Mouse (Mus musculus): ENCODE measurements around the gene Prrt1. TPM values are rescaled to one million over a fixed set of nuclear protein-coding genes. Genes with fewer than 3 reads are reported as not detected.

The Prrt1 gene
- 150 and 179 TPM in 2 replicates for polyA plus RNA-seq (2012; rRNA removed)

DNA sequence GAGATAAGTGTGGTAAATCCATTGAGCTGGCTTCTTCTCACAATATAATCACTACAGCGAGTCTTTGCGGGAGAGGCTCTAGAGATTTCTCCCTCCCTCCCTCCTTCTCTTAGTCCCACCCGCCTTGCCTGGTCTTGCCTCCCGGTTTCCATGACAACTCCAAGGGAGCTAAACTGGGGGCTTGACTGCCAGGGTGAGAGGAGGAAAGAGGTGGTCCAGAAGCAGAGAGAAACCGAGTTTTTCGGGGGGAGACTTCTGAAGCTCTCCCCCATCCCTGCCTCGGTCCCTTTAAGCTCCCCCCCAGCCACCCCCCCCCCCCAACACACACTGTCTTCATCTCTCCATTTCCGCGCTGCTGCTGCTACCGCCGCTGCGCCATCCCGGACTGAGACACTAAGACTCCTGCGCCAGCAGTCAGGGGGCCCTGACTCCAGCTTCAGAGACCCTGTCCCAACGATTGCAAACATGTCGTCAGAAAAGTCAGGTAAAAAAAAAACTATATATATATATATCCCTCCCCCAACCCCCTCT, at the start of gene Prrt1:
TSS of gene Prrt1 (plus strand) at position 313 of the 531 bp plus-strand sequence.
- peak; percentile 66 to 77 for DNase-seq (ENCODE audit: extremely low spot score in 1 of 2, low spot score in 1 of 2)

DNA sequence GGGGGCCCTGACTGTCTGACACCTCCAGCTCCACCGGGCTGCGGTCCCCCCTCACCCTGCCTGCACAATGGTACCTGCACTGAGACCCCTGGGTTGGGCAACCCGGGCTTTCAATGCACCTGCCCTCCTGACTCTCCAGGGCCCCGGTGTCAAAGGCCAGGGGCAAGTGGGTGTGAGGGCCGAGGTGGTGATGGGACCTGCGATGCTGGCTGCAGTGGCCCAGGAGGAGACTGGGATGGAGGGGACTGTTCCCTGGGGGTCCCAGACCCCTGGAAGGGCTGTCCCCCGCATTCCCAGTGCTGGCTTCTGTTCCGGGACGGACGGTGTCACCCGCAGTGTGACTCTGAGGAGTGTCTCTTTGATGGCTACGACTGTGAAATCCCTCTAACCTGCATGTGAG, 46.8 kb upstream of the Prrt1 start:
- no peak for DNase-seq (ENCODE audit: extremely low spot score in 1 of 2, low spot score in 1 of 2)

DNA sequence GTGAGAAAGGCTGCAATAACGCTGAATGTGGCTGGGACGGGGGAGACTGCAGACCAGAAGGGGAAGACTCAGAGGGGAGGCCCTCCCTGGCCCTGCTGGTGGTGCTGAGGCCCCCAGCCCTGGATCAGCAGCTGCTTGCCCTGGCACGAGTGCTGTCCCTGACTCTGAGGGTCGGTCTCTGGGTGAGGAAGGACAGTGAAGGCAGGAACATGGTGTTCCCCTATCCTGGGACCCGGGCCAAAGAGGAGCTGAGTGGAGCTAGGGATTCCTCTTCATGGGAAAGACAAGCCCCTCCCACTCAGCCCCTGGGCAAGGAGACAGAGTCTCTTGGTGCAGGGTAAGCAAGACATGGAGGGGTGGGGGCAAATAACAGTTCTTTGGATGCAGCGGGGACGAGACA, 45.9 kb upstream of the Prrt1 start:
- no peak for DNase-seq (ENCODE audit: extremely low spot score in 1 of 2, low spot score in 1 of 2)

DNA sequence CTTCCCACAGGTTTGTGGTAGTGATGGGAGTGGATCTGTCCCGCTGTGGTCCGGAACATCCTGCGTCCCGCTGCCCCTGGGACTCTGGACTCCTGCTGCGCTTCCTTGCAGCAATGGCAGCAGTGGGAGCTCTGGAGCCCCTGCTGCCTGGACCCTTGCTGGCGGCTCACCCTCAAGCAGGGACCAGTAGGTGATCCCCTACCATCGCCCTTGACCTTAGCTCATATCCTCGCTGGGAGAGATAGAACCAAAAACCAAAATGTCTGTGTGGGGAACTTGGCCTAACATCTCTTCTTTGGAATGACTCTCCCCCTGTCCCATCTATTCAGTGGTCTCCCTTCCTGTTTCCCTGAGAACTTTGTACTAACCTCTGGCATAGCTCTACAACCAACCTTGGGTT, 45.5 kb upstream of the Prrt1 start:
- no peak for DNase-seq (ENCODE audit: extremely low spot score in 1 of 2, low spot score in 1 of 2)

DNA sequence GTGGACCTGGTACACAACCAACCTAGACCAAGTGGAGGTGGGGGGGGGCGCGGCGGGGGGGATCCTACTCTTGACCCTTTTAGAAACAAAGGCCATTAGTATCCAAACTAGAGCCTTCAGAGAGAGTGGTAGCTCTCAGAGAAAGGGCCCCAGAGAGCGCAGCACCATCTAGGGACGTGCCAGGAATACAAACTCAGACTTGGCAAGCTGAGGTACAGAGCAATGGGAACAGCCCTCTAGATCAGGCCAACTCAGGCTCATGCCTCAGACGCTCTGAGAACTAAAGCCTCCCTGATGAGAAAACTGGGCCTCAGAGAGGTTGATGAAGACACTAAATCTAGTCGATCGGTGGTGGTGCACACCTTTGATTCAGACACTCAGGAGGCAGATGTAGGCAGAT, 44.2 kb upstream of the Prrt1 start:
- no peak for DNase-seq (ENCODE audit: extremely low spot score in 1 of 2, low spot score in 1 of 2)

DNA sequence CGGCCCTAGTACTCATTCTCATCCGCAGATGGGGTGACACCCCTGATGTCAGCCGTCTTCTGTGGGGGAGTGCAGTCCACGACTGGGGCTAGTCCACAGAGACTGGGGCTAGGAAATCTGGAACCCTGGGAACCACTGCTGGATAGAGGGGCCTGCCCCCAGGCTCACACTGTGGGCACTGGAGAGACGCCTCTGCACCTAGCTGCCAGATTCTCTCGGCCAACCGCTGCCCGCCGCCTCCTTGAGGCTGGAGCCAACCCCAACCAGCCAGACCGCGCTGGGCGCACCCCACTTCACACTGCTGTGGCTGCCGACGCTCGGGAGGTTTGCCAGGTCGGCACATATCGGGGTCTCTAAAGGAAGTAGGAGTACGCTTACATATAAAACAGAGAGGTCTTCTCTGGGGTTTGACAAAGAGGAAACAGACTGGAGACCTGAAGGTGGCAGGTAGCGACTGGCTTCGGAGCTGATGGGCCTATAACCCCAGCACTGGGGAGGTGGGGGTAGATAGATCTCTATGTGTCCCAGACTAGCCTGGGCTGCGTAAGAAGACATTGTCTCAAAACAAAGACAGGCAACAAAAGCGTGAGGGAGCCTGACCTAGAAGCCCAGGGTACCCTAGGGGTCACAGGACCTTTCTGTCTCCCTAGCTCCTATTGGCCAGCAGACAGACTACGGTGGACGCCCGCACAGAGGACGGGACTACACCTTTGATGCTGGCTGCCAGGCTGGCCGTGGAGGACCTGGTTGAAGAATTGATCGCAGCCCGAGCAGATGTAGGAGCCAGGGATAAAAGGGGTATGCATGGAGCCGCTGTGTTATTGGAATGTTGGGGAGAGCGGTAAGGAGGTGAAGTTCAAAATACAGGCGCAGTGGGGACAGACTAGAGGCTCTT, 43.2 kb upstream of the Prrt1 start:
- DNase-seq (ENCODE audit: extremely low spot score in 1 of 2, low spot score in 1 of 2), result no peak

DNA sequence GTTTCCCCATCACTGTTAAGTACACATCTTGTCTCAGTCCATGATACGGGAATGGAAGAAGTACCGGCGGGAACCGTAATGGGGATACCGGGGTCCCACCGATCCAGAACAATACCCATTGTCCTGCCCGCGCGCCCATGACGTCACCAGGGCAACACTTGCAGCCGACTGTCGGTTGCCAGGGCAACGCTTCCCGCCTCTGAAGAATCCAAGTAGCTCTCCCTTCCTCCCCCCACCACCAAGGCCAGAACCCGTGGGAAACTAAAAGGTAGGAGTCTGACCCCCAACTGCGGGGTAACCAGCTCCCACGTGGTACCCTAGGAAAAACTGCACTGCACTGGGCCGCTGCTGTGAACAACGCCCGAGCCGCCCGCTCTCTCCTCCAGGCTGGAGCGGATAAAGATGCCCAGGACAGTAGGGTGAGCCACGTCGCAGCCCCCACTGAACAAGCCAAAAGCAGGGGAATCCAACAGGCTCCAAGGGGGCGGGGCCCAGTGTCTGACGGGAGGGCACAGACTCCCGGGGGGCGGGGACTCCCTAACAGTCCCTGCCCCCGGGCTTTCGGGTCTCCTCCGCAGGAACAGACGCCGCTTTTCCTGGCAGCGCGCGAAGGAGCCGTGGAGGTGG, 42.4 kb upstream of the Prrt1 start:
- DNase-seq (ENCODE audit: extremely low spot score in 1 of 2, low spot score in 1 of 2), result peak; percentile 83 to 91

DNA sequence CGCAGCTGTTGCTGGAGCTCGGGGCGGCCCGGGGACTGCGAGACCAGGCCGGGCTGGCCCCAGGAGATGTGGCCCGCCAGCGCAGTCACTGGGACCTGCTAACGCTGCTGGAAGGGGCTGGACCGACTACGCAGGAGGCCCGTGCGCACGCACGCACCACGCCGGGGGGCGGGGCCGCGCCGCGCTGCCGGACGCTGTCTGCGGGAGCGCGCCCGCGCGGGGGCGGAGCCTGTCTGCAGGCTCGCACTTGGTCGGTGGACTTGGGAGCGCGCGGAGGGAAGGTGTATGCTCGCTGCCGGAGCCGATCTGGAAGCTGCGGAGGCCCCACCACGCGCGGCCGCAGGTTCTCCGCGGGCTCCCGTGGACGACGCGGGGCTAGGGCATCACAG, 41.9 kb upstream of the Prrt1 start:
- DNase-seq (ENCODE audit: extremely low spot score in 1 of 2, low spot score in 1 of 2), result peak; percentile 94 to 98

DNA sequence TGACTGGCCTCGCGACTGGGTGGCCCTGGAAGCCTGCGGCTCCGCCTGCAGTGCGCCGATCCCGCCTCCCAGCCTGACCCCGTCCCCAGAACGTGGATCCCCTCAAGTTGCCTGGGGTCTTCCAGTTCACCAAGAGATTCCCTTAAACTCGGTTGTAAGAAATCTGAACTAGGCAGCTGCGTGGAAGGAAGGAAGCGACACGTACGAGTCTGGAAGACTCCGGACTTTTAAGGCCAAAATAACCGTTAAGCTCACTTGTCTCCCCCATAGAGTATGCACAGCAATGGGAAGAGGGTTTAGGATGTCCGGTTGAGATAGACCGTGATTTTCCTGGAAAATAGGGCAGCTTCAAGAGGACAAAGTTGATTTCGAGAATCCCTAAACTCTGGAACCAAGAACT, 41.5 kb upstream of the Prrt1 start:
- DNase-seq (ENCODE audit: extremely low spot score in 1 of 2, low spot score in 1 of 2), result no peak

DNA sequence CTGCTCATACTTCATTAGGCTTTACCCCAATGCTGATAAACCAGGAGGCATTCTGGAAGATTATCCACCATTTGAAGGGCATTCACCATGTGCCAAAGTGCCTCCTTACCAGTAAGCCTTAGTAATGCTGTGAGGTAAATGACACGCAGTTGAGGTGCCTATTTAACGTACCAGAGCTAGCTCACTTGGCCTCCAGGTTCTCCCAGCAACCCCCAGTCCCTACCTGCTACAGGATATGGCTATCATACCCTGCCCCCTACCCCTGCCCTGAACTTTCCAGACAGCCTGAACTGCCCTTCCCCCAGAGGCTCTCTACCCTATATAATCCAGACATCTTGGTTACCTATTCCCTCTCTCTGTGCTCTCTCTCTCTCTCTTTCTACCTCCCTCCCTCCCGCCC, 40.6 kb upstream of the Prrt1 start:
- DNase-seq (ENCODE audit: extremely low spot score in 1 of 2, low spot score in 1 of 2), result no peak

DNA sequence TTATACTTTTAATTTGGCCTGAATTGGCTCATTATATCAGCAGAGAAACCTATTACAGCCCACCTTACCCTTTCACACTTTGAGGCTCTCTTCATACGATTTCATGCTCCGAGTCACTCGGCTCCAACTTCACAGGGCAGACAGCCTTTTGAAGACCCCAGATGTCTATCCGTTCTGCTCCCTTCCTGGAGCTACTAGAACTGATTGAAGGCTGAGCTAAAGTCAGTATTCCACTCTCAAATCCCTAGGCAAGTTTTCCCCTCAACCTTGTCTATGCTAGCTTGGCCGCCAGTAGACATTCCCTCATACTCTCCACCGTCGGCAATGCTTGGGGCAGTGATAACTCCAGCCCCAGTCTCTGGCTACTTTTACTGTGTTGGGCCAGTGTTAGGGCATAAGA, 40.1 kb upstream of the Prrt1 start:
- no peak for DNase-seq (ENCODE audit: extremely low spot score in 1 of 2, low spot score in 1 of 2)

DNA sequence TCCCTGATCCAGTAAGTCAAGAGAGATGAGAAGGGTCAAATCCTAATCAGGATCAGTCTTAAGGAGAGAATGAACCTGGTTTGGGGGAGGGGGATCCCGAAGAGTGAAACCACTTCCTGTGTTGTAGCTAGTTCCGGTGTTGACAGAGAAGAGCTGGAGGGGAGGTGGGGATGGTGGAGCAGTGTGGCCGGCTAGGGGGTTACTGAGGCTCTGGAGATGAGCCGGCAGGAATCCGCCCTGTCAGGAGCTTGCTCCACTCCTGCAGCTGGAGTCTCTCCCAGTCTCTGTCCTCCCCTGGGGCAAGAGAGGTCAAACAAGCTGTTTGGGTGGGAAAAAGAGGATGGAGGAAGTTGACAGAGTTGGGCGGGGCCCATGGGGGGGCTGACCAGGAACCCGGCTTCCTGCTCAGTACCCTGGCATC, 39.6 kb upstream of the Prrt1 start, which contains the start of gene Gpsm3:
TSS of gene Gpsm3 (plus strand) at position 126 of the 421 bp plus-strand sequence.
- no peak for DNase-seq (ENCODE audit: extremely low spot score in 1 of 2, low spot score in 1 of 2)

DNA sequence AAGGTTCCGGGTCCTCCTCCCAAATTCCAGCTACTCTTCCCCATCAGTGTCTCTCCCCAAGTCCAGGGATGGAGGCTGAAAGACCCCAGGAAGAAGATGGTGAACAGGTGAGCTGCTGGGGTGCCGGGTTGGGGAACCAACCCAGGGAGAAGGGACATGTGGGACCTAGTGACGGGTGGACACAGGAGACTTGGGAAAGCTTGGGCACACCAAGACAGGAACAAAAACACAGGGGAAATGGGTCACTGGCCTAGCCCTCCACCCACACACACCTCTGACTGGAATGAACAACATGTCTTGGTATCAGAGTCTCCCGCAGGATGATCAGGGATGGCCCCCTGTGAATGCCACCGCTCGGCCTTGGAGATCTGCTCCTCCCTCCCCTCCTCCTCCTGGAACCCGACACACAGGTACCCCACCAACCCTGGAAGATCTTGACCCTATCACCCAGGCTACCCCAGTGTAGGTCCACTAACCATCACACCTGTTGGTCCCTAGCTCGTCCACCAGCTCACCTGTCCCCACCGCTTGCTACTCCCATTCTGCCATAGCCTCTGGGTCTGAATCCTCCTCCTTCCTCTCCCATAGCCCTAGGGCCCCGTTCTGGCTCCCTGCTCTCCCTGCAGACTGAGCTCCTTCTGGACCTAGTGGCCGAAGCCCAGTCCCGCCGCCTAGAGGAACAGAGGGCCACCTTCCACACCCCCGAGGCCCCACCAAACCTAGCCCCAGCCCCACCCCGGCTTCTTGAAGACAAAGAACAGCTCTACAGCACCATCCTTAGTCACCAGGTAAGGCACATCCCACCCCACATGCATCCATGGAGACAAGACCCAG, 39.0 kb upstream of the Prrt1 start:
- no peak for DNase-seq (ENCODE audit: extremely low spot score in 1 of 2, low spot score in 1 of 2)

DNA sequence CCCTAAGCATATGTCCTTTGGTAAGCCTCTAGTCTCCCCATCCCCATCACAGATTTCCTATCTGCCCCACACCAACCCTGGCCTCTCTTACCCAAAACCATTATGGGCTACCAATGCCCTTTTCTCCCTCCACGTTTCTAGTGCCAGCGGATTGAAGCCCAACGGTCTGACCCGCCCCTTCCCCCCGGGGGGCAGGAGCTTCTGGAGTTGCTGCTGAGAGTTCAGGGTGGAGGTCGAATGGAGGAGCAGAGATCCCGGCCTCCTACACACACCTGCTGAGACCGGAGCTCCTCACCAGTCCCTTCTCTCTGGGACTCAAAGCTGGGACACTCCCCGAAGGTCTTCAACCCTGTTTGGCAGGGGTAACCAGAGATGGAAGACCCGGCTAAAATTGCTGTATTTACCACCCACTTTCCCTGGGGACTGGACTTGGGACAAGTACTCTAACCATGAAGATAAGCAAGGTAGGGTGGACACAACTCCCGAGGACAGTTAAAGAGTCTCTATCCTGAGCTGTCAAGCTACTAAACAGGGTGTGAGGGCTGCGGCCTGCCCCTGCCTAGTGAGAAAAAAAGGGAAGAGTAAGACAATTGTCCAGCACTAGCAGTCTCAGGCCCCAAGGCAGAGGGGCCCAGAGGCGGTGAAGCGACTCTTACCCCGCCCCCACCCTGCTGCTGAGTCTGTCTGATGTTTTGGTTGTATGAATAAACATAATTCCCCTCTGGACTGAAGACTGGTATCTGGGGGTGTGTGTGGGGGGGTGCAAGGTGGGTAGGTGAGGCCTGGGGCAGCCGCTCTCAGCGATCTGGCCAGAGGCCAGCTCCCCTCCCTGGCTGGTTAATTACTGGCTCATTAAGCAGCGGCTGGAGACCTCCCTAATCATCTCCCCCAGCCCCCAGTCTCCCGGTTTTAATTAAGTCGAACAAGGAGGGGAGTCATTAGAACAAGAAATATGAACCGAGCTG, 38.0 kb upstream of the Prrt1 start, which contains the start of gene Pbx2:
TSS of gene Pbx2 (plus strand) at position 238 of the 965 bp plus-strand sequence.
- no peak for DNase-seq (ENCODE audit: extremely low spot score in 1 of 2, low spot score in 1 of 2)

DNA sequence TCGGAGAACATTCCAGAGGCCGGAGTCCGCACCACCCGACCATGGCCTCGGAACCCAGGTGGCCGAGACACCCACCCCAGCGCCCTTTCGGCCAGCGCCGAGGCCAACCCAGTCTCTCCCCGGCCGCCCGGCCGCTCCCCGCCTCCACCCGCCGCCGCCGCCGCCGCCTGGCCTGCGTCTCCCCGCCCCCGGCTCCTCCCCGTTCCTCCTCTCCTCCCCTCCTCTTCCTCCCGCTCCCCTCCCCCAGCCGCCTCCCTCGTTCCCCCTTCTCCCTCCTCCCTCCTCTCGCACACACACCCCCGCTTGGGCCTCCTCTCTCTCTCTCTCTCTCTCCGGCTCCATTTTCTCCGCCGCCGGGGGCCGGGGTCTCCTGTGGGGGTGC, 37.3 kb upstream of the Prrt1 start:
- peak in 1 of 2 experiments; percentile 79 for DNase-seq (ENCODE audit: extremely low spot score in 1 of 2, low spot score in 1 of 2)

DNA sequence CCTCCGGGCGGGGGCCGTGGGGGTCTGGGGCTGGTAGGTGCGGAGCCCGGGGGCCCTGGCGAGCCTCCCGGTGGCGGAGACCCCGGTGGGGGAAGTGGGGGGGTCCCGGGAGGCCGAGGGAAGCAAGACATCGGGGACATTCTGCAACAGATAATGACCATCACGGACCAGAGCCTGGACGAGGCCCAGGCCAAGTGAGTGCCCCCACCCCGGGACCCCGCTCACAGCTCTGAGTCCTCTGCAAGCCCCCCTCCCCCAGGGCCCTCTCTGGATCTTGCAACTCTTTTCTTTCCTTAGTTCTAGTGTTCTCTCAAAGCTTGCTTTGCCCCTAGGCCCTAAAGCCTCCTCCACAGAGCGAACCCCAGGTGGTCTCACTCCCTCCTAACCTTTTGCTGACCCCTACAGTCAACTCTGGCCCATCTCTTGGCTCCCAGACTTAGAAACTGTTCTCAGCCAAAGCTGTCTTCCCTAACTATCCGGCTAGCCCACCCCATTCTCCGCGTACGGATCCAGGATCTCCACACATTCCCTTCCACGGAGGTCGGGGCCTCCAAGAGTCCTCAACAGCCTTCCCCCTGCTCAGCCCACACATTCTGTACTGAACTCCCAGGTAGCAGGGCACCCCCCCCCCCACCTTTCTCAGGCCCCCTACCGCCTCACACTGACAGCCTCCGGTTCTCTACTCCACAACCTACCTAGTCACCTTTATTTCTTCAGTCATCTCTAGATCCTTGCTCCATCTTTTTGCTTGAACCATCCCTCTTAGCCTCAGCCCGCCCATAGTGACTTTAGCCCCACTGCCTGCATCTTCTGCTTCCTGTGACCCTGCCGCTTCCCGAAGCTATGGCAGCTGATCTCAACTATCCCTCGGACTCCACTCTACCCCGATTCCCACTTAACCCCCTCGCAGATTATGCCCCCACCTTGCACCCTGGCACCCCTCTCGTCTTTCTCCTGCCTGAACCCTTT, 36.5 kb upstream of the Prrt1 start:
- DNase-seq (ENCODE audit: extremely low spot score in 1 of 2, low spot score in 1 of 2), result no peak

DNA sequence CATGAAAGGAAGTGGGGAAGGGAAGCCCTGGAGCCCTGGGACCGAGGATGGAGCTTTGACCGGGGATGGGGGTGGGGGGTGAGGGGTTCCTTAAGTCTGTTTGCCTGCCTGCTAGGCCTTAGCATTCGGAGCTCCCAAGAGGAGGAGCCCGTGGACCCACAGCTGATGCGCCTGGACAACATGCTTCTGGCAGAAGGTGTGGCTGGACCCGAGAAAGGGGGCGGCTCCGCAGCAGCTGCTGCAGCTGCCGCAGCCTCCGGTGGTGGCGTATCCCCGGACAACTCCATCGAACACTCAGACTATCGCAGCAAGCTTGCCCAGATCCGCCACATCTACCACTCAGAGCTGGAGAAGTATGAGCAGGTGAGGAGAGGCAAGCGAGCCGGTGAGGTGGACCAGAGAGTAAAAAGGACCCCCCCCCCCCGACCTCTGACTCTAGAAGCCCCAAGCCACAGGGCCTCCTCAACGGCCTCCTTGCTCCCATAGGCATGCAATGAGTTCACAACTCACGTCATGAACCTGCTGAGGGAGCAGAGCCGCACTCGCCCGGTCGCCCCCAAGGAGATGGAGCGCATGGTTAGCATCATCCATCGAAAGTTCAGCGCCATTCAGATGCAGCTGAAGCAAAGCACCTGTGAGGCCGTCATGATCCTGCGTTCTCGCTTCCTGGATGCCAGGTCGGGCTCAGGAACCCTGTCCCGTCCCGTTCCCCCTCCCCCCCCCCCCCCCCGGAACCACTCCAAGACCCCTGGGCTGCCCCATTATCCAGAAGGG, 35.4 kb upstream of the Prrt1 start:
- DNase-seq (ENCODE audit: extremely low spot score in 1 of 2, low spot score in 1 of 2), result no peak

DNA sequence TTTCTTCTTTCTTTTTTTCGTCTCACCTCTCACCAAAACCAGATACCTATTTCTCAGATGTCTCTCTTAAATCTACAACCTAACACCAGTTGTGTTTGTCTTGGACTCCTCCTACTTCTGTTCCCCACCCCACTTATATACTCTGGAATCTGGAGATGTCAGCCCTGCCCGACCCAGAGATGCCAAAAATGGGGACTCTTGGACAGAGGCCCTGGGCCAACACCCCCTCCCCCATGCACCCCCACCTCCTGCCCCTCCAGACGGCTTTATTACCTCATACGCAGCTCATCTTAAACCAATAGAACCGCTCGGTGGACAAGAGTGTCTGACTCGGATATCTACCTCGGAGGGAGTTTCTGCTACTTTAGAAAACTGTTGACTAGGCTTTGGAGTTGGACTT, 33.2 kb upstream of the Prrt1 start:
- DNase-seq (ENCODE audit: extremely low spot score in 1 of 2, low spot score in 1 of 2), result no peak

Data from frontal cortex, adult 2 months (tissue).